ENCODE assay signal across 8 mouse cellular contexts in the genomic region with DNA sequence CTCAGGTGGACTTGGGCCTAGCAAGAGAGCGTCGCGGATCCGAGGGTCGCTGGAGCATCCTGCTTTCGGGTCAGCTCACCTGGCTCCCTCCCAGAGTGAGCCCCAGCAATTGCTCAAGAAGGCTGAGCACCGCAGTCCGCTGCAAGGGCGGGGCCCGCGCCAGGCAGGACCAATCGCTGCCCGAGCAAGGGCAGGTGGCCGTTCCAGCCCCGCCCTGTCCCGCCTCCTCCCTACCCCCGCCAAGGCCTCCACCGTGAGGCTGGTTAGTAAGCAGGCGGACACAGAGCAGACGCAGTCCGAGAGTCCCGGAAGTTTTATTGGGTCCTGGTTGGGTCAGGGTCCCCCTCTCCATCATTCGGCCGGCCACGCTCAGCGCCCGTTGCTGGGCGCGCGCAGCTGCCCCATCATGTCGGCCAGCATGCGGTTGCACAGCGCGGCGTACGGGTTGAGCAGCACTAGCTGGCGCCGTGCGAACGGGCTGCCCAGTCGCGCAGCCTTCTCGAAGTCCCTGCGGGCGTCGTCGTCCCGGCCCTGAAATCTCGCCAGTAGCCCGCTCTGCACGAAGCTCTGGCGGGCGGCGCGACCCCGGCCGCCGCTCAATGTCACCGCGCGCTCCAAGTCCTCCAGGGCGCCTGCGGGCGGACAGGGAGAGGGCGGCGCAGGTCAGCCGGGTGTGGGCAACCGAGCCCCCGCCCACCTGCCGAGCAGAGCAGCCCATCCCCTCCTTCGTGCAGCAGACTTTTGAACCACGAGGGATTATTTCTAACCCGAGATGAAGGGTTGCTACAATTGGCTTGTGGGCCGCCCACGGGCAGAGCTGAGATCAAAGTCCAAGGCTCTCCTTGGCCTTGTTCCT. TPM values are rescaled to one million over a fixed set of nuclear protein-coding genes. Genes with fewer than 3 reads are reported as not detected.
DNase-seq lines count a peak whose midpoint lies in the region; ATAC-seq lines count a peak whose summit lies in the region.

A gene (minus strand): TSS at position 206 of the 856 bp plus-strand sequence.

- peak within 1 kb of the TSS; percentile 74 for H3K9ac ChIP-seq in hindbrain, embryonic 16.5 days (ENCODE audit: low read depth, low read length)

- H3K4me1 ChIP-seq in hindbrain, embryonic 16.5 days (ENCODE audit: control insufficient read depth, insufficient read depth, low read depth, low read length): peaks cover 13% of the 10 kb centered on the region

- no peaks in the 10 kb centered on the region for H3K36me3 ChIP-seq in hindbrain, embryonic 16.5 days (ENCODE audit: control insufficient read depth, insufficient read depth, low read length)

- peak within 1 kb of the TSS; percentile 76 for H3K27ac ChIP-seq in hindbrain, embryonic 16.5 days (ENCODE audit: low read depth, low read length)

- peak; percentile 93 for ATAC-seq in common myeloid progenitor, adult 5-6 weeks (replicated peaks; ENCODE audit: low read depth, poor library complexity, severe bottlenecking)
- ATAC-seq in hindbrain, embryonic 16.5 days: peak; percentile 98

- WGBS in hindbrain, embryonic 16.5 days: under 1% methylated on average over 73 of the region's 75 CpGs

- no peaks in the 10 kb centered on the region for H3K27me3 ChIP-seq in hindbrain, embryonic 16.5 days (replicated peaks; ENCODE audit: control insufficient read depth, insufficient read depth, low read length)

- peak within 1 kb of the TSS; percentile 72 for H3K4me2 ChIP-seq in hindbrain, embryonic 16.5 days (ENCODE audit: low read length)

- DNase-seq in ZHBTc4 (ENCODE audit: low read depth, low spot score): peak; percentile 86
- peak; percentile 83 for DNase-seq in gastrocnemius, adult 18-20 months (ENCODE audit: low spot score)
- peak; percentile 79 for DNase-seq in left cerebral cortex, adult 11 months (ENCODE audit: low spot score)
- peak; percentile 92 for DNase-seq in lung, postnatal 36 days
- DNase-seq in retina, postnatal 1 day: peak; percentile 90
- peak; percentile 77 for DNase-seq in thymus, postnatal 4 days

- no peaks in the 10 kb centered on the region for H3K9me3 ChIP-seq in hindbrain, embryonic 16.5 days (ENCODE audit: control insufficient read depth, low read length)

- H3K4me3 ChIP-seq in hindbrain, embryonic 16.5 days (ENCODE audit: low read length): peak within 1 kb of the TSS; percentile 59

RNA-seq across cellular contexts. Expression of the gene that starts here (rescaled TPM):
- total RNA-seq in common myeloid progenitor, adult 5-6 weeks (2017): 0.44 and 1.4 TPM in 2 replicates
- 1 to 10 TPM; 4.2 to 6.5 TPM for total RNA-seq in gastrocnemius, adult 18-20 months (2021)
- 23.5 and 24.8 TPM in 2 replicates for polyA plus RNA-seq in hindbrain, embryonic 16.5 days (2015; fragmentation: Nextera tagmentation; extraction: Ambion mirVana)

Comparison
In these comparisons a context has a peak if more than half of its experiments do, and no peak if none do; other contexts are left out.
1. Peak in every context shown above with its lines: DNase-seq, ATAC-seq, H3K4me3 ChIP-seq and H3K27ac ChIP-seq.